Mouse (Mus musculus) myocyte (in vitro differentiated cells): ENCODE results near the gene Pacsin2.

Experiments used
- MAX ChIP-seq: IDR thresholded peaks from one replicate; pipeline ENCODE4 v1.6.1; 2011; ENCODE audit warnings: low read depth, mild to moderate bottlenecking, control low read depth
- MYOD1 ChIP-seq, 3 experiments: IDR thresholded peaks; one replicate each; pipeline ENCODE4 v1.6.1; 2011; ENCODE audit warnings: control low read depth in 2 of 3, low read depth in 2 of 3, mild to moderate bottlenecking in 2 of 3, moderate library complexity in 1 of 3; ENCODE audit not compliant: insufficient read length in 2 of 3, control insufficient read depth in 1 of 3
- POLR2A ChIP-seq: IDR thresholded peaks from one replicate; pipeline ENCODE4 v1.6.1; 2011; ENCODE audit warnings: low read depth, mild to moderate bottlenecking, control low read depth, moderate library complexity; ENCODE audit not compliant: insufficient read length

DNA sequence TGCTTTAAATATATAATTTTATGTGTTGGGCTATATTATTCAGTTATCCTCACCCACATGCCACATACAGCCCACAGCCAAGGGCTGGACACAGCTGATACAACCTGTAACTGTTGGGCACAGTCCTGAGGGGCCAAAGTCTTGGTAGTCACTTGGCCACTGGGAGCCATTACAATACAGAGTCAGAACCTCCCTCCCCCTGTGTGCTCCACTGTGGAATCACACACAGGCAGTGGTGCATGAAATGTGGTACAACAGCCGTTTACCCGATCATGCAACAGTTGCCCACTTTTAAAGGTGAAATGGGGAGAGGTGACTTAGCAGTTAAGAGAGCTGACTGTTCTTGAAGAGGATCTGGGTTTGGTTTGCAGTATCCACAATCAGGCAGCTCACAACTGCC, 14.4 kb downstream of the Pacsin2 start:
- TF ChIP-seq POLR2A (no peak), MAX (no peak), MYOD1 (IDR thresholded peaks at IDR 0.05; ENCODE audit: control insufficient read depth in 1 of 3, insufficient read length in 2 of 3, low read depth in 2 of 3) (no peak)
